Mouse (Mus musculus): ENCODE measurements around the gene Arl8a. TPM values are rescaled to one million over a fixed set of nuclear protein-coding genes. Genes with fewer than 3 reads are reported as not detected.

Gene Arl8a
- total RNA-seq, 2 experiments from 2014 or later: 393 to 420 TPM

DNA sequence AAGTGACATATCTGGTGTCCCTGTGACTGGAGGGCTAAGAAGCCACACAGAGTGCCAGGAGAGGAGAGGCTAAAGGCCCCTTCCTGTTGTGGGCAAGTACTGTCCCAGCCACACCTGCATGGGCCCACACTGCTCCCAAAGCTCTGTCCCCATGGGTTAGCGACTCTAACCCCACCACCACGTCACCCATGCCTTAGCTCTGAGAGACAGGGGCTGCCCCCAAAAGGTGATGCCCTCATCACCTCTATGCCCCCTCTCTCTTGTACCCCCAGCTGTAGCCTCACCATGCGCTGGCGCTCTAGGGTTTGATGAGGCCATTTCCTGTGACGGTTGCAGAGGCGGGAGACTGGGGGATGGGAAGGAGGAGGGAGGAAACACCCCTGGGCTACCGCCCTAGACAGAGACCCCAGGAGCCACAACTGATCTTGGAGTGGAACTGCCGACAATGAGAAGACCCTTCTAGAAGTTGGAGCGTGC is 13.7 kb upstream of the Arl8a start:
- no peak for DNase-seq (ENCODE audit: low spot score in 2 of 2)

DNA sequence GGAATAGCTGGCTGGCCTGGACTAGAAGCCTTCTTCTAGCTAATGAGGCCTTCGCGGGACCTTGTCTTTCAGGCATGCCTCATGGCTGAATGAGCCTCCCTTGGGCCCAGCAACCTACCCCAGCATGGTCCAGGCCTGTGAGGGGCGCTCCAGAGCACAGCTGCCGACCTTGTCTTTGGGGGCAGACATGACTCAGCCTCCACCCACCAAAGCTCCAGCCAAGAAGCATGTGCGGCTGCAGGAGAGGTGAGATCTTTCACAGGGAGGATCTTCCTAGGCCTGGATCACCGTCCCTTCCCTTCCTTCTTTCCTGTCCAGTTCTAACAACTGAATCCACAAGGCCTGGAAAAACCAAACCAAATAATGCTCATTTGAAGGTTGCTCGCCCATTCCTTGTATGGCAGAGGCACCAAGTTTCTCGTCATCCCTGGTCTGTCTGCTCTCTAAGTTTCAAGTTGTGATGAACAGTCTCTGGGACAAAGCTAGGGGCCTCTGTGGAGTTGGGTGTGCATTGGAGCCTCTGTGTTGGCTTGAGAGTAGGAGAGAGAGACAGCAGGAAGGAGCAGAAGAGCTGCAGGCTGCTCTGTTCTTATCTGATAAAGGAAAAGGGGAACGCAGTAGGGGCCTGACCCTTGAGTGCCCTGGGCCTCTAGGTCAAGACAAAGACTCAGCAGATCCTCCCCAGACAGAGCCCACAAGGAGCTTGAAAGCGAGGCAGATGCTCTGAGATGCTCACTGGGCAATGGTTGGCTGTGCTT is 12.8 kb upstream of the Arl8a start:
- DNase-seq (ENCODE audit: low spot score in 2 of 2): no peak

GRCm38 (mm10) chr1:135135111-135135787 is 11.4 kb upstream of the Arl8a start:
- no peak for DNase-seq (ENCODE audit: low spot score in 2 of 2)

DNA sequence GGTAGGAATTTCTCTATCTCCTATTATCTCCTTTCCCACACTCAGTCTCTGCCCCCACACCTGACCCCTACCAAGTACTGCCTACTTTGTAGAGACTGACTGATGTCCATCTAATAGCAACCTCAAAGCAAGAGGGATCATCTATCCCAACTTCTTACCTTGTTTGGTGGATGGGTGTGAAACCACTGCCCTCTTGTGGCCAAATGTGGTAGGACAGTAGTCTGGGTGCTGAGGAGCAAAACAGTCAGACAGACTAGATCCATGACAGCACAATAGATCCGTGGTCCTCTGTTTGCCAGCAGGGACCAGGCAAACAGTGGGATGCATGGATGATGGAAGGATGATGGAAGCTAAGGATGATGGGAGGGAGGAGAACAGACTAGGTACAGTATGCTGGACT is 10.1 kb upstream of the Arl8a start:
- DNase-seq (ENCODE audit: low spot score in 2 of 2): peak; percentile 81

- no peak for DNase-seq (ENCODE audit: low spot score in 2 of 2)
Observed at GRCm38 (mm10) chr1:135139906-135140305, 6.7 kb upstream of the Arl8a start.

- no peak for DNase-seq (ENCODE audit: low spot score in 2 of 2)
Observed at GRCm38 (mm10) chr1:135142452-135142851, 4.2 kb upstream of the Arl8a start.

- DNase-seq (ENCODE audit: low spot score in 2 of 2): no peak
Observed at GRCm38 (mm10) chr1:135143940-135144339, 2.7 kb upstream of the Arl8a start.

DNA sequence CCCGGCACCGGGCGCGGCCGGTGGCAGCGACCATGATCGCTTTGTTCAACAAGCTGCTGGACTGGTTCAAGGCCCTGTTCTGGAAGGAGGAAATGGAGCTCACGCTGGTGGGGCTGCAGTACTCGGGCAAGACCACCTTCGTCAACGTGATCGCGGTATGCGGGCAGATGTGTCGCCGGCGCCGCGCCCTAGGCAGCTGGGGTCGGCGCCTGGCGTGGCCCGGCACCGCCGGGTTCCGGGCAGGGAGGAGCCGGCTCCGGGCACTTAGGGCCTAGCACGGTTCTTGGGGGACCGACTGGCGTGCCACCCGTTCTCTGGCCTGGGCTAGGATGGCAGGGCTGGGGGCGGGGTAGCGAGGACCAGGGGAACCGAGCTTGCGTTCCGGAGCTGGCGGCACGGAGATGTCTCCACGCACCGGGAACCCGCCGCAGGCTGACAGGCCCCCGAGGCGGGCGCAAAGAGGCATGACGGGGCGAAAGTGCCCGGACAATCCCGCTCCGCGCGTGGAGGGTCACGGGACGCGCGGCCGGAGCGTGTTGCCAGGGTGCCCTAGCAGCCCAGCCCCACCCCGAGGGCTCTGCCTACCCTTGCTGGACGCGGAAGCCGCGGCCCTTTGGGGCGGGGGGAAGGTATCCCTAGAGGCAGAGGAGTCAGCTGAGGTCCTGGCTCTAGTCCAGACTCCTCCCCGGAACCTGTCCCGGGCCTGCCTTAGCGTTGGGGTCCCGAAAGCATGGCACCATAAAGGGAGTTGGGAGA is 500 bp downstream of the Arl8a start:
- DNase-seq (ENCODE audit: low spot score in 2 of 2): peak; percentile 83 to 86

- DNase-seq (ENCODE audit: low spot score in 2 of 2): no peak
Observed at GRCm38 (mm10) chr1:135147702-135148058, 1.1 kb downstream of the Arl8a start.

GRCm38 (mm10) chr1:135148476-135148875 is 1.9 kb downstream of the Arl8a start:
- no peak for DNase-seq (ENCODE audit: low spot score in 2 of 2)

DNA sequence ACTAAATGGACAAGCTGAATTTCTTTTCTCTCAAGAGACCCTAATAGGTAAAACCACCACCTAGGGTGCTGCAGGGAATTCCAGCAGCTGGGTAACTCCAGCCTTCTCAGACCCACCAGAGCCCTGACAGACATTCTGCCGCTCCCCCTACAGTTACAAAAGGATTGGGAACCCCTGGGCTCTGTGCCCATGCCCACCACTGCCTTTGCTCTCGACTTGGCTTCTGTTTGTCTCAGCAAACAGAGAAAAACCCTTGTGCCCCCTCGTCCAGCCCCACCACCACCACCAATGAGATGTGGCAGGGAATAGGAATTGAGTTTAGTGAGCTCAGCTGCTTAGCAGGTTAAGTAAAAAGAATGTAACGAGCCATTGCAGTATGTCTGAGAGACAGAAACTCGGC is 2.4 kb downstream of the Arl8a start:
- peak; percentile 40 to 62 for DNase-seq (ENCODE audit: low spot score in 2 of 2)

DNA sequence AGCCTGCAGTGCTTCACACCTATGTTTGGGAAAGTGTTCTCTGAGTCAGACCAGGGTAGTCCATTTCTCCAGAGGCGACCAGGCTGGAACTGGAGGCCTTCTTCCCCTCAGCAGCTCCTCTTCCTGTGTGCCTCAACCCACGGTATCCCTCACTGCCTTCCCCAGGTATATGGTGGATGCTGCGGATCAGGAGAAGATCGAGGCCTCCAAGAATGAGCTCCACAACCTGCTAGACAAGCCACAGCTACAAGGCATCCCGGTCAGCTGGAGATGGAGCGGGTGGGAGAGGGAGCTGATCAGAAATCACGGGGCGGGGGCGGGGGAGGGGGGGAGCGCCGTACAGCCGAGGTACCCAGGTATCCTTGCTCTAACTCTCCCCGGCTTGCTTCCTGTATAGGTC is 7.4 kb downstream of the Arl8a start:
- peak in 1 of 2 experiments; percentile 42 for DNase-seq (ENCODE audit: low spot score in 2 of 2)

- DNase-seq (ENCODE audit: low spot score in 2 of 2): peak; percentile 83 to 84
Observed at GRCm38 (mm10) chr1:135154411-135154959, 7.9 kb downstream of the Arl8a start.

- DNase-seq (ENCODE audit: low spot score in 2 of 2): no peak
Observed at GRCm38 (mm10) chr1:135156300-135156699, 9.7 kb downstream of the Arl8a start.

GRCm38 (mm10) chr1:135158633-135159032 is 12.0 kb downstream of the Arl8a start:
- peak; percentile 70 to 76 for DNase-seq (ENCODE audit: low spot score in 2 of 2)

GRCm38 (mm10) chr1:135159074-135159473 is 12.4 kb downstream of the Arl8a start:
- DNase-seq (ENCODE audit: low spot score in 2 of 2): peak; percentile 66 to 74

DNA sequence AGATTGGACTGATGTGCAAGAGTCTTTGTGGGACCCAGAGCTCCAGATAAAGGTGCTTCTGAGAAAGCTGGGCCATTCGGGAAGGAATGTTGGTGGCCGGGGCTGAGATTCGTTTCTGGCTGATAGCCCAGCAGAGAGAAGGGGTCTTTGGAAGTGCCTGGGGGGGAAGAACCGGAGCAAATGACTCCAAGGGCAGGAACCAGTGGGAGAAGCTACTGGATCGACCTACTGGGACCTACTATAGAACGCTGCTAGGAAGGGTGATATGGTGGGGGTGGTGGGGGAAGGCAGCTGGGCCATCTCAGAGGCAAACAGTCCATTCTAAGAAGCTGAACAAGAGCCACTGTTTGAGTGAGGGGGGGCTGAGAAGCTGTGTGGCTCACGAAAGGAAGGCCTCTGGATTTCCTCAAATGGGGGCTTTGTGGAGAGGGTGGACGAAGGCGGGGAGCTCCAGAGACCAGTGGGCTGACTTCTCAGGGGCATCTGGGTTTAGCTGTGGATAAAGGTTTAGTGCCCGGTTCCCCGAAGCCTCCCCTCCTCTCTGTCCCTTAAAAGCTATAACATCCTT is 13.0 kb downstream of the Arl8a start:
- DNase-seq (ENCODE audit: low spot score in 2 of 2): peak in 1 of 2 experiments; percentile 38

DNA sequence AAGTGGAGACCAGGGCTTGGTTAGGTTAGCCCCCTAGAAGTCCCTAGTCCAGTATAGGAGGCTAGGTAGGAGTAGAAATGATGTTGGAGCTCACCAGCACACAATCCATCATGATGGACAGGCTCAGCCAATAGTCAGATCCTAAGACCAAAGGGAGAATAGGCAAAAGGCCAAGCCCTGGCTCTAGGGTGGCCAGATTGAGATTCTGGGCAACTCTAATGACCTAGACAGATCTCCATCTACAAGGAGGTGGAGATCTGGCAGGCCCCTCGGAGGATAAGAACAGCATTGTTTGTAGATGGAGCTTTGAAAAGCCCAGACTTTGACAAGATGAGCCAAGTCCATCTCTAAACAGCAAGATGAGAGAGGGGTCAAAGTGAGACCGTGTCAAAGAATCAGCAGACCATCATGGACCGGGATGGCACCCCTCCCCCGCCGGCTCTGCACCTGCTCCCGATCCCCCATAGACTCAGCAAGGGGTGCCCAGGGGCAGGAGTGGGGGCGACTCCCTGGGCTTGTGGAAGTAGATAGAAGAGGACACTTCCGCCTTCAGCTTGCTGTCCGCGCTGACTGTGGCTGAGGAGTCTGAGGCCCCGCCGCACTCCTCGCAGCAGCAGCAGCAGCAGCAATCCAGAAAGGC is 13.9 kb downstream of the Arl8a start:
- DNase-seq (ENCODE audit: low spot score in 2 of 2): peak in 1 of 2 experiments; percentile 55

DNA sequence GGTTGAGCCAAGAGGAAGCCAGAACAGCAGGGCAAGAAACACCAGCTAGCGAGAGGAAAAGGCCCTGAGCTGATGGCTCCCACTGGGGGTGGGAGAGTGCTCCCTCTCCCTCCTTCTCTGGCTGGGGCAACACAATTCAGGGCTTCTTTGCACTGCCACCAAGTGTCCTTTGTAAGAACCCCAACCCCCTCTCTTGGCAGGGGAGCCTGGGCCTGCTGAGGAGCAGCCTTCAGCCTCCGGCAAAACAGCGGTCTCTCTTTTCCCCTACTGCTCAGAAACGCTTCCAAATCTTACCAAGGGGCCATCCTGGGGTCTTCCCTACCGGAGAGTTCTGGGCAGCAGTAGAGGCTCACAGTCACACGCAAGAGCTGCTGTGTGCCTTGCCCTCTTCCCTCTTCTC is 16.1 kb downstream of the Arl8a start:
- peak; percentile 70 to 77 for DNase-seq (ENCODE audit: low spot score in 2 of 2)

DNA sequence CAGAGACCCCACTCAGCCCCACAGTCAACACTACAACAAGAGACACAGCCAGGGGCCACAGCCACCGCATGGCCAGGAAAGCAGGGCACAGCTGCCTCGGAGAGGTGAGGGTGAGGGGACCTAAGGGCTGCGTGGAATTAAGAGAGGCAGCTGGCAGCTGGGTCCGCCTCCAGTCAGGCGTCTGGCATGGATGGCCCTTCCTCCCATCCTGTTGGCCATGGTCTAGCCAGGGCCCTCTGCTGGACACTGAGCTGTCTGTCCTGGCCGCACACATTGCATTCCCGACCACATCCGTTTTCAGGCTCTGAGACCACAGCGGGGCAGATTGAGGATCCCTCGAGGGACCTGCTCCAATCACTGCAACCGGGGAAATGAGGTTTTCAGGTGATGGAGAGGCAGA is 20.8 kb downstream of the Arl8a start, which contains the start of gene Gpr37l1:
Gene Gpr37l1 (minus strand): TSS at position 247 of the 400 bp plus-strand sequence.
- DNase-seq (ENCODE audit: low spot score in 2 of 2): peak; percentile 68 to 75
